Mouse (Mus musculus) MEL (cell line): Measurements from ENCODE around the gene March6. TPM values are rescaled to one million over a fixed set of nuclear protein-coding genes. Genes with fewer than 3 reads are reported as not detected.
A peak's percentile ranks its signal among the peaks of the same experiment; 100 is the strongest.

Experiments used
- DNase-seq: peaks from one replicate; pipeline ENCODE4 v3.0.0; 2011; ENCODE audit warnings: low read depth, low spot score
- H3K27ac ChIP-seq: 2 replicates; pipeline ENCODE4 v1.5.1; 2012; ENCODE audit warnings: low read depth, mild to moderate bottlenecking, control low read depth, low read length, moderate library complexity; ENCODE audit not compliant: control insufficient read depth
- H3K27me3 ChIP-seq, 2 experiments: fragments of 150-350 bp in 1 of 2; sonication (generic) in 1 of 2; 2 replicates each; pipeline ENCODE4 v1.6.1; 2012; ENCODE audit warnings: low read length in 2 of 2, mild to moderate bottlenecking in 2 of 2, improper control_type of control experiment in 1 of 2, moderate library complexity in 1 of 2; ENCODE audit not compliant: insufficient read depth in 2 of 2, control insufficient read depth in 1 of 2
- H3K36me3 ChIP-seq, 2 experiments: 2 replicates each; pipeline ENCODE4 v1.6.1; 2012 to 2014; ENCODE audit warnings: low read length in 2 of 2, improper control_type of control experiment in 1 of 2, inconsistent platforms in 1 of 2, mild to moderate bottlenecking in 1 of 2; ENCODE audit not compliant: insufficient read depth in 2 of 2, control insufficient read depth in 1 of 2
- H3K4me1 ChIP-seq, 2 experiments: fragments of 150-350 bp in 1 of 2; sonication (generic) in 1 of 2; 2 replicates each; pipeline ENCODE4 v1.6.1; 2012; ENCODE audit warnings: low read length in 2 of 2, improper control_type of control experiment in 1 of 2, mild to moderate bottlenecking in 1 of 2; ENCODE audit not compliant: insufficient read depth in 2 of 2, control insufficient read depth in 1 of 2
- H3K4me3 ChIP-seq, 2 experiments: fragments of 150-350 bp in 1 of 2; sonication (generic) in 1 of 2; 2 replicates each; pipeline ENCODE4 v1.5.1; 2012; ENCODE audit warnings: low read depth in 2 of 2, low read length in 2 of 2, mild to moderate bottlenecking in 2 of 2, moderate library complexity in 2 of 2, control low read depth in 1 of 2, improper control_type of control experiment in 1 of 2; ENCODE audit not compliant: control insufficient read depth in 1 of 2, insufficient read depth in 1 of 2
- H3K79me2 ChIP-seq: 2 replicates; pipeline ENCODE4 v1.6.1; 2012; ENCODE audit warnings: mild to moderate bottlenecking, low read length, moderate library complexity; ENCODE audit not compliant: control insufficient read depth, poor library complexity, insufficient read depth
- H3K9ac ChIP-seq: 2 replicates; pipeline ENCODE4 v1.6.1; 2012; ENCODE audit warnings: low read depth, mild to moderate bottlenecking, control low read depth, low read length, moderate library complexity; ENCODE audit not compliant: control insufficient read depth, poor library complexity, severe bottlenecking
- H3K9me3 ChIP-seq: fragments of 150-350 bp; sonication (generic); replicated peaks from 2 replicates; pipeline ENCODE4 v1.6.1; 2012; ENCODE audit warnings: mild to moderate bottlenecking, low read length, improper control_type of control experiment, moderate library complexity; ENCODE audit not compliant: insufficient read depth
- BHLHE40 ChIP-seq: IDR thresholded peaks from 2 replicates; pipeline ENCODE4 v1.6.1; 2012; ENCODE audit warnings: low read depth, mild to moderate bottlenecking, inconsistent platforms, low read length, improper control_type of control experiment, borderline replicate concordance
- CHD2 ChIP-seq: IDR thresholded peaks from 2 replicates; pipeline ENCODE4 v1.6.1; 2011; ENCODE audit warnings: low read length, improper control_type of control experiment
- ELF1 ChIP-seq: IDR thresholded peaks from 2 replicates; pipeline ENCODE4 v1.6.1; 2014; ENCODE audit warnings: low read depth, mild to moderate bottlenecking, inconsistent platforms, low read length, improper control_type of control experiment, moderate library complexity
- ETS1 ChIP-seq: IDR thresholded peaks from 2 replicates; pipeline ENCODE4 v1.6.1; 2012; ENCODE audit warnings: low read depth, mild to moderate bottlenecking, inconsistent platforms, low read length, improper control_type of control experiment, moderate library complexity
- GATA1 ChIP-seq: IDR thresholded peaks from 2 replicates; pipeline ENCODE4 v1.6.1; 2011; ENCODE audit warnings: low read depth, low read length, improper control_type of control experiment
- HCFC1 ChIP-seq: IDR thresholded peaks from 2 replicates; pipeline ENCODE4 v1.6.1; 2012; ENCODE audit warnings: low read depth, mild to moderate bottlenecking, inconsistent platforms, low read length, improper control_type of control experiment, moderate library complexity
- KAT2A ChIP-seq: conservative IDR thresholded peaks from 2 replicates; pipeline ENCODE4 v1.6.1; 2012; ENCODE audit warnings: low read depth, low read length, improper control_type of control experiment, inconsistent platforms
- MAFK ChIP-seq: IDR thresholded peaks from 2 replicates; pipeline ENCODE4 v1.6.1; 2011; ENCODE audit warnings: low read depth, mild to moderate bottlenecking, low read length, improper control_type of control experiment, borderline replicate concordance
- MAX ChIP-seq: IDR thresholded peaks from 2 replicates; pipeline ENCODE4 v1.6.1; 2011; ENCODE audit warnings: low read length, improper control_type of control experiment
- MAZ ChIP-seq: IDR thresholded peaks from 2 replicates; pipeline ENCODE4 v1.6.1; 2012; ENCODE audit warnings: low read depth, mild to moderate bottlenecking, inconsistent platforms, low read length, improper control_type of control experiment
- MEF2A ChIP-seq: IDR thresholded peaks from 2 replicates; pipeline ENCODE4 v1.6.1; 2014; ENCODE audit warnings: low read depth, mild to moderate bottlenecking, inconsistent platforms, low read length, improper control_type of control experiment; ENCODE audit not compliant: poor library complexity, insufficient replicate concordance, severe bottlenecking; ENCODE audit errors: extremely low read depth
- MXI1 ChIP-seq: IDR thresholded peaks from 2 replicates; pipeline ENCODE4 v1.6.1; 2011; ENCODE audit warnings: mild to moderate bottlenecking, low read depth, low read length, improper control_type of control experiment
- MYB ChIP-seq: IDR thresholded peaks from 2 replicates; pipeline ENCODE4 v1.6.1; 2011; ENCODE audit warnings: mild to moderate bottlenecking, low read depth, low read length, improper control_type of control experiment
- NELFE ChIP-seq: IDR thresholded peaks from 2 replicates; pipeline ENCODE4 v1.6.1; 2011; ENCODE audit warnings: low read depth, low read length, improper control_type of control experiment
- NRF1 ChIP-seq: IDR thresholded peaks from 2 replicates; pipeline ENCODE4 v1.6.1; 2014; ENCODE audit warnings: low read depth, mild to moderate bottlenecking, inconsistent platforms, low read length, improper control_type of control experiment, moderate library complexity; ENCODE audit not compliant: poor library complexity, insufficient read depth, severe bottlenecking
- POLR2AphosphoS5 ChIP-seq: IDR thresholded peaks from 2 replicates; pipeline ENCODE4 v1.6.1; 2012; ENCODE audit warnings: low read depth, borderline replicate concordance, mild to moderate bottlenecking, inconsistent platforms, low read length, moderate library complexity, mixed read lengths
- RAD21 ChIP-seq: IDR thresholded peaks from 2 replicates; pipeline ENCODE4 v1.6.1; 2011; ENCODE audit warnings: mild to moderate bottlenecking, low read depth, low read length, improper control_type of control experiment
- SIN3A ChIP-seq: IDR thresholded peaks from 2 replicates; pipeline ENCODE4 v1.6.1; 2012; ENCODE audit warnings: low read length, improper control_type of control experiment, inconsistent platforms
- TAL1 ChIP-seq: IDR thresholded peaks from 2 replicates; pipeline ENCODE4 v1.6.1; 2012; ENCODE audit warnings: mild to moderate bottlenecking, inconsistent platforms, low read length, moderate library complexity, mixed read lengths
- TBP ChIP-seq: IDR thresholded peaks from 2 replicates; pipeline ENCODE4 v1.8.0; 2011; ENCODE audit warnings: low read depth, low read length, improper control_type of control experiment
- TCF12 ChIP-seq: IDR thresholded peaks from 2 replicates; pipeline ENCODE4 v1.6.1; 2014; ENCODE audit warnings: low read depth, mild to moderate bottlenecking, inconsistent platforms, low read length, improper control_type of control experiment, moderate library complexity
- UBTF ChIP-seq: IDR thresholded peaks from 2 replicates; pipeline ENCODE4 v1.6.1; 2012; ENCODE audit warnings: low read depth, mild to moderate bottlenecking, inconsistent platforms, low read length, improper control_type of control experiment, moderate library complexity, borderline replicate concordance; ENCODE audit not compliant: insufficient read depth
- USF1 ChIP-seq: IDR thresholded peaks from 2 replicates; pipeline ENCODE4 v1.6.1; 2014; ENCODE audit warnings: low read depth, mild to moderate bottlenecking, inconsistent platforms, low read length, improper control_type of control experiment, moderate library complexity
- USF2 ChIP-seq, 2 experiments: IDR thresholded peaks; 2 replicates each; pipeline ENCODE4 v1.6.1; 2011 to 2012; ENCODE audit warnings: improper control_type of control experiment in 2 of 2, low read length in 2 of 2, borderline replicate concordance in 1 of 2, inconsistent platforms in 1 of 2, low read depth in 1 of 2, mild to moderate bottlenecking in 1 of 2; ENCODE audit not compliant: insufficient read depth in 1 of 2
- ZC3H11A ChIP-seq: IDR thresholded peaks from 2 replicates; pipeline ENCODE4 v1.6.1; 2012; ENCODE audit warnings: low read depth, mild to moderate bottlenecking, inconsistent platforms, low read length, improper control_type of control experiment
- ZKSCAN1 ChIP-seq: IDR thresholded peaks from 2 replicates; pipeline ENCODE4 v1.6.1; 2012; ENCODE audit warnings: low read depth, mild to moderate bottlenecking, inconsistent platforms, low read length, improper control_type of control experiment, moderate library complexity
- ZNF384 ChIP-seq: IDR thresholded peaks from 2 replicates; pipeline ENCODE4 v1.6.1; 2012; ENCODE audit warnings: low read depth, mild to moderate bottlenecking, inconsistent platforms, low read length, improper control_type of control experiment
- polyA plus RNA-seq, 2 experiments: library from polyadenylated mRNA; stranded (reverse) in 1 of 2; unstranded in 1 of 2; fragments of >175 nt in 1 of 2; fragments of >200 nt in 1 of 2; gene quantifications; 2 replicates each; pipeline versions ENCODE4 v1.2.1 to v1.2.4; 2012; ENCODE audit warnings: low replicate concordance in 2 of 2, low read depth in 1 of 2; ENCODE audit not compliant: insufficient read length in 2 of 2, insufficient read depth in 1 of 2, missing spikeins in 1 of 2
- total RNA-seq: library from RNA; depleted of rRNA; stranded (reverse); fragments of 300-350 nt; gene quantifications from 2 replicates; pipeline ENCODE4 v1.2.3, GENCODE M21; 2012

March6 gene
- total and polyA plus RNA-seq, 3 experiments, result 37.9 to 114 (median 62.5) TPM

DNA sequence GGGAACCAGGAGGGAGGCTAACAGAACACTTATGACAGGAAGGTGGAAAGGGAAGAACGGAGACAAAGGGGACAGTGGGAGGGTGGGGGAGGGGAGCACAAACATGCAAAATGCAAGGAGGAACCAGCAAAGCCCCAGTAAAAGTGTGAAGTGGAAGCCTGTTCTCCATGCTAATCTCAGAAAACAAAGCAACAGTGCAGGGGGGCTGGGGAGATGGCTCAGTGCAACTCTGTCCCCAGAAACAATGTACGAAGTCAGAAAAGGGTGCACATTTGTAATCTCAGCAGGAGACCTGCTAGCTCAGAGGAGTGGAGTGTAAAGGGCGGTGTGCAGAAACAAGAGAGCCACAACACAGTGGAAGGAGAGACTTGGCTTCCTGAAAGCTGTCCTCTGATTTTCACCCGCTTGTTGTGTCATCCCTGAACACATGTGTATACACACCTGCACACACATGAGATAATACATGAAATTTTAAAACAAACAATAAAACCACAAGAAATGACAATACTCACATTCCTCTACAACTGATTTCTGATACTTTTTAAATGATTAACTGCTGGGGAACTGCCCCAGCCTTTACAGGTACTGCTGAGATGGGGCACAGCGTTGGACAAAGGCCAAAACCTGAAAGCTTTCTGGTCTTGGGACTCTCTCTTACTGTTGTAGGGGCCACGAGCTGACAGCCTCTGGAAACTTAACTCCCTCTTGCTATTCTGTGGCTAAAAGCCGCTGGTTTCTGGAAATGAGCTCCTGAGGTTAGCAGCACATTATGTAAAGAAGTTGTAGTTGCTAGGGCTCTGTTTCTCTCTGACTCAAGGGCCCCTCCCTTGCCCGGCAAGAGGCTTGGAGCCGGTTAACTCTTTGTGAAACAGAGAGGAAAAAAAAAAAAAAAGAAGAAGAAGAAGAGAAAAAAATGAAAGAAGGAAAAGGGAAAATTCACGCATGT, 11.4 kb upstream of the March6 start:
- no peaks in the 10 kb centered on the region for H3K27me3 ChIP-seq
- peaks cover 0 to 38% of the 10 kb centered on the region in 2 experiments; a peak in 2 of 4 replicates for H3K36me3 ChIP-seq
- peak overlapping the region; percentile 11; the same call in 1 of the 2 replicates for H3K27ac ChIP-seq
- peaks cover 31 to 46% of the 10 kb centered on the region in 2 experiments for H3K4me1 ChIP-seq
- H3K4me3 ChIP-seq, result no peak overlapping the region
- TF ChIP-seq MAZ, result 0 out of 2 replicates have a peak, but pooled peaks have one; percentile 16
- peak; percentile 23; the same call in 1 of the 2 replicates for TF ChIP-seq ETS1
- 0 out of 2 replicates have a peak, but pooled peaks have one; percentile 0 for TF ChIP-seq GATA1
- no peak for TF ChIP-seq NELFE
- TF ChIP-seq MAX, result 0 out of 2 replicates have a peak, but pooled peaks have one; percentile 17
- no peak for TF ChIP-seq BHLHE40
- peak; percentile 41 for TF ChIP-seq CHD2
- TF ChIP-seq ZNF384, result peak; percentile 84
- TF ChIP-seq SIN3A, result peak; percentile 31; the same call in 1 of the 2 replicates
- TF ChIP-seq, all 39 proteins: peak for 7
- DNase-seq, result peak; percentile 71
- peak overlapping the region; percentile 11 for H3K9ac ChIP-seq
- no peaks in the 10 kb centered on the region for H3K9me3 ChIP-seq
- no peaks in the 10 kb centered on the region for H3K79me2 ChIP-seq

DNA sequence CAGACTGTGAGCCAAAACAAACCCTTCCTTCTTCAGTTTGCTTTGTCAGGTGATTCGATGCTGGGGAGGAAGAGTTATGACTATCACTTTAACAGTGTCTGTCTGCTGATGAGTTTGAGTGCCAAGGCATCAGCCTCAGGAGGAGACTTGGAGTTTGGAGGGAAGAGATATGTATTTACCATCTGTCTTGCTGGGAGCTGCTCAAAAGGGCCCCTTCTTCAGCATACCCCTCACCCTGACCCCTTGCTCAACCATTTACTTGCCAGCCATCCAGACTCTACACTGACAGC, 9.6 kb upstream of the March6 start:
- H3K79me2 ChIP-seq, result no peaks in the 10 kb centered on the region
- peak overlapping the region; percentile 74 for H3K27ac ChIP-seq
- peaks cover 40 to 54% of the 10 kb centered on the region in 2 experiments for H3K4me1 ChIP-seq
- H3K36me3 ChIP-seq, result peaks cover 0 to 50% of the 10 kb centered on the region in 2 experiments; a peak in 2 of 4 replicates
- DNase-seq, result peak; percentile 75
- H3K4me3 ChIP-seq, result peak overlapping the region; percentile 43 to 88
- no peaks in the 10 kb centered on the region for H3K27me3 ChIP-seq
- H3K9ac ChIP-seq, result peak overlapping the region; percentile 50
- H3K9me3 ChIP-seq, result no peaks in the 10 kb centered on the region
- no peak for TF ChIP-seq MXI1
- no peak for TF ChIP-seq POLR2AphosphoS5
- no peak; the same call in 1 of the 2 replicates for TF ChIP-seq MYB
- peak; percentile 75 for TF ChIP-seq USF1
- 0 out of 2 replicates have a peak, but pooled peaks have one; percentile 11 for TF ChIP-seq SIN3A
- no peak for TF ChIP-seq MEF2A
- no peak; the same call in 1 of the 2 replicates for TF ChIP-seq MAFK
- no peak for TF ChIP-seq NELFE
- no peak for TF ChIP-seq UBTF
- TF ChIP-seq RAD21, result no peak
- no peak for TF ChIP-seq GATA1
- peak; percentile 26; the same call in 1 of the 2 replicates for TF ChIP-seq ZKSCAN1
- TF ChIP-seq CHD2, result no peak
- TF ChIP-seq ELF1, result no peak
- TF ChIP-seq MAX, result peak; percentile 40; the same call in 1 of the 2 replicates
- no peak for TF ChIP-seq TBP
- no peak for TF ChIP-seq HCFC1
- TF ChIP-seq KAT2A, result no peak; the same call in 1 of the 2 replicates
- TF ChIP-seq ZC3H11A, result no peak
- no peak for TF ChIP-seq MAZ
- TF ChIP-seq USF2 (IDR thresholded peaks at IDR 0.05; ENCODE audit: borderline replicate concordance in 1 of 2, insufficient read depth in 1 of 2, low read depth in 1 of 2, low read length in 2 of 2), result no peak
- no peak; the same call in 1 of the 2 replicates for TF ChIP-seq TAL1
- peak; percentile 72 for TF ChIP-seq TCF12
- no peak; the same call in 1 of the 2 replicates for TF ChIP-seq NRF1
